Mouse (Mus musculus): ENCODE data around the gene Rftn1.

DNA sequence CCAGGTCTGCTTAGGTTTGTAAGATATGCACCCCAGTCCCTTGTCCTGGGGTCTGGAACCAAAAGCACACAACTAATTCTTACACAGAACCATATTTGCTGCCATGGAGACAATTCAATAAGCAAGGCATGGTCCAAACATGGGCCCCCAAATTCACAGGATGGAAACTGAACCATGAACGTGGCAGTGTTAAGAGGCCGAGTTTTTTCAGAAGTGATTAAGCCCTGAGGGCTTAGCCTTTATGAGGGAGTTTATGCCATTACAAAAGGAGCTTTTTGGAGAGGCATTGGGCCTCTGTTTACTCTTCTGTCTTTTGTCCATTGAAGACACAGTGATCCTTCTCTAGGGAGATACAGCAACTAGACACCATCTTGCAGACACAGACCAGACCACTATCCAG, 63.9 kb downstream of the Rftn1 start:
- TF ChIP-seq CTCF (IDR thresholded peaks at IDR 0.05; ENCODE audit: control insufficient read depth, insufficient read depth, insufficient replicate concordance, low read depth, low read length), result no peak
- no peak for TF ChIP-seq POLR2A (IDR thresholded peaks at IDR 0.05; ENCODE audit: control insufficient read depth, low read depth, low read length)
